Mouse (Mus musculus): ENCODE data around the gene Olfr974.
"Not testable (repeated sequence)": the region's sequence is repeated elsewhere in the genome, so short reads cannot be mapped to it uniquely, and the experiment has no call there.

Gene Olfr974

GRCm38 (mm10) chr9:39937201-39937600 is at the start of gene Olfr974:
TSS of gene Olfr974 (plus strand) at chr9:39937501.
- DNase-seq = no peak

- DNase-seq = no peak
Observed at GRCm38 (mm10) chr9:39905106-39905505, 32.2 kb upstream of the Olfr974 start.

GRCm38 (mm10) chr9:39907036-39907435 is 30.3 kb upstream of the Olfr974 start, which contains the start of gene Olfr229:
TSS of gene Olfr229 (plus strand) at chr9:39907336.
- DNase-seq = no peak

GRCm38 (mm10) chr9:39909939-39910338 is 27.4 kb upstream of the Olfr974 start:
- DNase-seq = no peak

GRCm38 (mm10) chr9:39927975-39928836 is 9.1 kb upstream of the Olfr974 start:
- not testable (repeated sequence) for DNase-seq

GRCm38 (mm10) chr9:39928837-39929236 is 8.5 kb upstream of the Olfr974 start:
- not testable (repeated sequence) for DNase-seq

GRCm38 (mm10) chr9:39951946-39952345 is 14.6 kb downstream of the Olfr974 start, which contains the start of gene Olfr975:
TSS of gene Olfr975 (minus strand) at chr9:39952046.
- no peak for DNase-seq

GRCm38 (mm10) chr9:39961033-39961432 is 23.7 kb downstream of the Olfr974 start, which contains the start of gene Olfr976:
TSS of gene Olfr976 (minus strand) at chr9:39961133.
- not testable (repeated sequence) for DNase-seq

- DNase-seq = not testable (repeated sequence)
Observed at GRCm38 (mm10) chr9:39976581-39977145, 39.4 kb downstream of the Olfr974 start.

GRCm38 (mm10) chr9:39991813-39992212 is 54.5 kb downstream of the Olfr974 start, which contains the start of gene Olfr978:
TSS of gene Olfr978 (plus strand) at chr9:39992113.
- no peak for DNase-seq
